Mouse (Mus musculus) lung, postnatal 0 days (tissue): ENCODE measurements at regions not wholly inside any gene's neighbourhood (a gene's known extent, or its start where the extent isn't known, plus 50 kb on each side); places are given as distances from the start of the nearest gene placed in this dataset.

Source experiments
- CTCF ChIP-seq: IDR thresholded peaks from 2 replicates; pipeline ENCODE4 v1.5.1; 2016; ENCODE audit warnings: antibody characterized with exemption, mild to moderate bottlenecking
- EP300 ChIP-seq: IDR thresholded peaks from 2 replicates; pipeline ENCODE4 v1.6.1; 2016; ENCODE audit warnings: antibody characterized with exemption, mild to moderate bottlenecking, control low read depth

- no peak for TF ChIP-seq CTCF
- TF ChIP-seq EP300: no peak
Measured at GRCm38 (mm10) chr6:15501063-15501462, 219.4 kb upstream of the Mdfic start.
